12 mouse cellular contexts compared by ENCODE assay signal in the genomic region with DNA sequence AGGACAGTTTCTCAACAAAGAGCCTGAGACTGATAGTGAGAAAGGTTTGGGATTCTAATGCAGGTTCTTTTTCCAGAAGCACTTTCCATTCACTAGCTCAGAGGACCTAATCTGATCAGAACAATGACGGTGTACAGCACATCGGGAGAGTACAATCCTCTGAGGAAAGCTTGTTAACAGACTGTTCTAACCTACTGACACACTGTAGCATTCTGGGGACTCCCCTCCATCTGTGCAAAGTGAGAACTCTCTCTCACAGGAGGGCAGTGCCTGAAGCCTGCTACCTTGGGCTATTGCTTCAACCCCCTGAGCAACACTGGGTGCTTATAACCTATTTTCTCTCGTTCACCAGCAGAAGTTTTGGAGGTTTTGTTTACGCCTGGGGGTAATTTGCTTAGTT.
A peak's percentile ranks its signal among the peaks of the same experiment; 100 is the strongest.
DNase-seq lines count a peak whose midpoint lies in the region; ATAC-seq and TF ChIP-seq lines count a peak whose summit lies in the region.
"Had no signal": no experiment of that assay in that cellular context is flagged by ENCODE, and none has a peak within 500 bp of the region (broad histone marks: within the 10 kb centered on the region; RNA-seq: fewer than 3 reads in every experiment).

No protein-coding gene starts in this region.

- peak; percentile 15 to 16 for DNase-seq in cerebellum, adult 18-20 months
- no peak for DNase-seq in cerebellum, adult 11-12 months
- DNase-seq in ES-E14 (ENCODE audit: low read depth, low spot score), result no peak
- peak; percentile 21 for DNase-seq in midbrain, embryonic 14.5 days
- no peak for DNase-seq in lung, adult 2 months
- DNase-seq in urinary bladder, postnatal 36 days (ENCODE audit: low spot score in 2 of 2), result no peak
- no peak for DNase-seq in left cerebral cortex, postnatal 10 days (ENCODE audit: extremely low spot score in 1 of 2, low spot score in 2 of 2)
- DNase-seq: heart, postnatal 10 days; kidney, postnatal 25 days had no signal

- H3K9me3 ChIP-seq in ES-E14 (ENCODE audit: control insufficient read depth, insufficient read depth, low read depth, low read length), result no peaks in the 10 kb centered on the region
- H3K9me3 ChIP-seq in forebrain, embryonic 16.5 days (ENCODE audit: control insufficient read depth, low read length), result no peaks in the 10 kb centered on the region
- no peaks in the 10 kb centered on the region for H3K9me3 ChIP-seq in midbrain, embryonic 14.5 days (ENCODE audit: control insufficient read depth, low read length)
- H3K9me3 ChIP-seq: stomach, embryonic 15.5 days had no signal

- no peak overlapping the region for H3K9ac ChIP-seq in ES-E14 (ENCODE audit: insufficient read depth, low read depth, low read length, poor library complexity, severe bottlenecking)
- no peak overlapping the region for H3K9ac ChIP-seq in forebrain, embryonic 16.5 days (replicated peaks; ENCODE audit: low read depth, low read length)
- H3K9ac ChIP-seq in midbrain, embryonic 14.5 days (replicated peaks; ENCODE audit: low read length), result no peak overlapping the region
- H3K9ac ChIP-seq: stomach, embryonic 15.5 days had no signal

- TF ChIP-seq CTCF in lung, adult 2 months (IDR thresholded peaks at IDR 0.05; ENCODE audit: insufficient read depth, low read length), result no peak

- no peak for TF ChIP-seq POLR2A in lung, adult 2 months (IDR thresholded peaks at IDR 0.05; ENCODE audit: borderline replicate concordance, extremely low read depth, low read depth, low read length)

- intact Hi-C loops in left cerebral cortex, postnatal 10 days (cut with DNase I), result no loop called here

- 4% methylated on average over 4 of the region's 4 CpGs for WGBS in forebrain, embryonic 16.5 days
- WGBS in midbrain, embryonic 14.5 days, result 44% methylated on average over 4 of the region's 4 CpGs
- WGBS in lung, adult 2 months, result 65% methylated on average over 4 of the region's 4 CpGs

- H3K4me1 ChIP-seq in ES-E14 (ENCODE audit: control insufficient read depth in 2 of 2, insufficient read depth in 2 of 2, low read length in 2 of 2, poor library complexity in 1 of 2), result peaks cover 10 to 11% of the 10 kb centered on the region in 2 experiments; a peak in 3 of 4 replicates
- peaks cover 10% of the 10 kb centered on the region for H3K4me1 ChIP-seq in forebrain, embryonic 16.5 days (replicated peaks; ENCODE audit: control insufficient read depth, insufficient read depth, low read length)
- peaks cover 8% of the 10 kb centered on the region for H3K4me1 ChIP-seq in midbrain, embryonic 14.5 days (ENCODE audit: control insufficient read depth, insufficient read depth, low read length)
- no peaks in the 10 kb centered on the region for H3K4me1 ChIP-seq in lung, adult 2 months (ENCODE audit: control insufficient read depth, insufficient read depth, low read length)

- in situ Hi-C loops in ES-E14 (cut with MboI; ENCODE audit: low sequenced_read_pairs in 2 of 2, unreplicated experiment in 2 of 2), result no loop called here

- no peak overlapping the region for H3K4me2 ChIP-seq in forebrain, embryonic 16.5 days (ENCODE audit: low read length)
- H3K4me2 ChIP-seq in midbrain, embryonic 14.5 days (ENCODE audit: low read length), result no peak overlapping the region
- H3K4me2 ChIP-seq: stomach, embryonic 15.5 days had no signal

- peak overlapping the region in 1 of 2 experiments; percentile 4; a peak in 1 of 4 replicates for H3K4me3 ChIP-seq in ES-E14 (ENCODE audit: insufficient read depth in 1 of 2, low read depth in 1 of 2, low read length in 2 of 2, poor library complexity in 1 of 2, severe bottlenecking in 1 of 2)
- H3K4me3 ChIP-seq in forebrain, embryonic 16.5 days (replicated peaks; ENCODE audit: low read length), result no peak overlapping the region
- no peak overlapping the region for H3K4me3 ChIP-seq in midbrain, embryonic 14.5 days (replicated peaks; ENCODE audit: low read depth, low read length)
- H3K4me3 ChIP-seq in lung, adult 2 months (replicated peaks; ENCODE audit: extremely low read depth, low read depth, low read length), result no peak overlapping the region
- H3K4me3 ChIP-seq: stomach, embryonic 15.5 days had no signal

- ATAC-seq in forebrain, embryonic 16.5 days, result peak; percentile 81
- no peak for ATAC-seq in midbrain, embryonic 14.5 days (ENCODE audit: low FRiP score, low TSS enrichment)
- ATAC-seq: activated CD4-positive, CD25-positive, alpha-beta regulatory T cell, adult 4 months had no signal

- H3K27ac ChIP-seq in ES-E14 (ENCODE audit: insufficient read depth, low read depth, low read length, poor library complexity, severe bottlenecking), result peak overlapping the region; percentile 87
- no peak overlapping the region; the same call in 1 of the 2 replicates for H3K27ac ChIP-seq in forebrain, embryonic 16.5 days (ENCODE audit: low read length)
- 0 out of 2 replicates have a peak overlapping the region, but pooled peaks have one; percentile 20 for H3K27ac ChIP-seq in midbrain, embryonic 14.5 days (replicated peaks; ENCODE audit: low read depth, low read length)
- H3K27ac ChIP-seq: stomach, embryonic 15.5 days had no signal

- no peaks in the 10 kb centered on the region for H3K27me3 ChIP-seq in forebrain, embryonic 16.5 days (replicated peaks; ENCODE audit: control insufficient read depth, insufficient read depth, low read length)
- H3K27me3 ChIP-seq in midbrain, embryonic 14.5 days (ENCODE audit: control insufficient read depth, insufficient read depth, low read length), result no peaks in the 10 kb centered on the region
- H3K27me3 ChIP-seq: stomach, embryonic 15.5 days had no signal

- no peaks in the 10 kb centered on the region for H3K36me3 ChIP-seq in ES-E14 (ENCODE audit: control insufficient read depth, insufficient read depth, low read length, poor library complexity, severe bottlenecking)
- no peaks in the 10 kb centered on the region for H3K36me3 ChIP-seq in forebrain, embryonic 16.5 days (ENCODE audit: control insufficient read depth, insufficient read depth)
- H3K36me3 ChIP-seq in midbrain, embryonic 14.5 days (ENCODE audit: control insufficient read depth, insufficient read depth, low read length), result 0 out of 2 replicates have a peak, but pooled peaks cover 4% of the 10 kb centered on the region
- H3K36me3 ChIP-seq: stomach, embryonic 15.5 days had no signal

TF ChIP-seq in ES-E14, 5 proteins besides CTCF, POLR2A, EP300 and RAD21:
- no peak for TF ChIP-seq MAFK (IDR thresholded peaks at IDR 0.05; ENCODE audit: insufficient read depth, low read depth, low read length)
- no peak for TF ChIP-seq ZC3H11A (IDR thresholded peaks at IDR 0.05; ENCODE audit: borderline replicate concordance, low read depth, low read length)
- no peak for TF ChIP-seq ZNF384 (IDR thresholded peaks at IDR 0.05; ENCODE audit: low read depth, low read length)
- no peak for TF ChIP-seq HCFC1 (IDR thresholded peaks at IDR 0.05; ENCODE audit: borderline replicate concordance, insufficient read depth, low read length)
- TF ChIP-seq CHD2 (IDR thresholded peaks at IDR 0.05; ENCODE audit: low read depth, low read length), result no peak

Comparison
In these comparisons a context has a peak if more than half of its experiments do, and no peak if none do; other contexts are left out.
1. DNase-seq: peak in cerebellum, adult 18-20 months (2 of 2) and midbrain, embryonic 14.5 days (single experiment); none in cerebellum, adult 11-12 months (single experiment), ES-E14 (single experiment), lung, adult 2 months (single experiment), urinary bladder, postnatal 36 days (0 of 2) and left cerebral cortex, postnatal 10 days (0 of 2).